Mouse (Mus musculus): Measurements from ENCODE around the gene Gcgr. TPM values are rescaled to one million over a fixed set of nuclear protein-coding genes. Genes with fewer than 3 reads are reported as not detected.
A peak's percentile ranks its signal among the peaks of the same experiment; 100 is the strongest.

Gcgr gene
- total and polyA plus RNA-seq, 3 experiments, result not detected

GRCm38 (mm10) chr11:120493911-120494310 lies 36.6 kb upstream of the Gcgr start:
- Histone ChIP-seq H3K4me1 (ENCODE audit: control insufficient read depth in 1 of 2, insufficient read depth in 2 of 2, low read length in 2 of 2) (peaks cover 0 to 20% of the 10 kb centered on the region in 2 experiments; a peak in 2 of 4 replicates), H3K9me3 (replicated peaks; ENCODE audit: insufficient read depth, low read length) (no peaks in the 10 kb centered on the region), H3K36me3 (ENCODE audit: control insufficient read depth in 1 of 2, insufficient read depth in 2 of 2, low read length in 2 of 2) (peaks cover 0 to 11% of the 10 kb centered on the region in 2 experiments; a peak in 2 of 4 replicates), H3K27ac (ENCODE audit: control insufficient read depth, low read depth, low read length) (no peak overlapping the region), H3K27me3 (ENCODE audit: control insufficient read depth in 1 of 2, insufficient read depth in 2 of 2, low read length in 2 of 2) (no peaks in the 10 kb centered on the region), H3K79me2 (ENCODE audit: control insufficient read depth, insufficient read depth, low read length, poor library complexity) (peaks cover 19% of the 10 kb centered on the region), H3K9ac (ENCODE audit: control insufficient read depth, low read depth, low read length, poor library complexity, severe bottlenecking) (no peak overlapping the region), H3K4me3 (ENCODE audit: control insufficient read depth in 1 of 2, insufficient read depth in 1 of 2, low read depth in 2 of 2, low read length in 2 of 2) (no peak overlapping the region)
- no peak for DNase-seq (ENCODE audit: low read depth, low spot score)
- TF ChIP-seq ETS1 (IDR thresholded peaks at IDR 0.05; ENCODE audit: low read depth, low read length) (no peak), HCFC1 (IDR thresholded peaks at IDR 0.05; ENCODE audit: low read depth, low read length) (no peak), USF2 (IDR thresholded peaks at IDR 0.05; ENCODE audit: borderline replicate concordance in 1 of 2, insufficient read depth in 1 of 2, low read depth in 1 of 2, low read length in 2 of 2) (no peak), MAZ (IDR thresholded peaks at IDR 0.05; ENCODE audit: low read depth, low read length) (no peak), KAT2A (conservative IDR thresholded peaks at IDR 0.05; ENCODE audit: low read depth, low read length) (no peak), CTCF (IDR thresholded peaks at IDR 0.05 in 2 of 3, conservative IDR thresholded peaks at IDR 0.05 in 1 of 3; ENCODE audit: control insufficient read depth in 1 of 3, insufficient read depth in 1 of 3, low read depth in 2 of 3, low read length in 3 of 3, poor library complexity in 1 of 3, severe bottlenecking in 1 of 3) (no peak), POLR2AphosphoS5 (IDR thresholded peaks at IDR 0.05; ENCODE audit: borderline replicate concordance, low read depth, low read length) (no peak), TCF12 (IDR thresholded peaks at IDR 0.05; ENCODE audit: low read depth, low read length) (no peak)

DNA sequence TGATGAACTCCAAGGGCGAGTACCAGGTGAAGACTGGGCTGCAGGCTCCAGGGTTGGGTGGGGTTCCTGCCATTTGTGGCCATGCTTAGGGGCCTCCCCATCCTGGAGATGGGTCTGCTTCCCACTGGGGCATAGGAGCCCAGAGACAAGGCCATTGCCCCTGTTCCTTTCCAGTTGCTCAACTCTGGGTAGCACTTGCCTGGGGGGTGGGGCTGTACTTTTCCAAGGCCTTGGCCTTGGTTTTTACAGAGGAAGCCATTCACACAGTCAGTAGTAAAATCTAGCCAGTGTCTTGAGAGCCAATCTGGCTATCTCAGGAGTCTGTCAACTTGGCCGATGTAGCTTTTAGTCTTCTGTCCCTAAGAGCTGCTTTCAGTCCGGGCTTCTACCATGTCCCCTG lies 33.1 kb upstream of the Gcgr start:
- Histone ChIP-seq H3K4me1 (ENCODE audit: control insufficient read depth in 1 of 2, insufficient read depth in 2 of 2, low read length in 2 of 2) (0 out of 4 replicates have a peak, but pooled peaks cover 0 to 4% of the 10 kb centered on the region in 2 experiments), H3K36me3 (ENCODE audit: control insufficient read depth in 1 of 2, insufficient read depth in 2 of 2, low read length in 2 of 2) (no peaks in the 10 kb centered on the region; a peak in 1 of 4 replicates), H3K27ac (ENCODE audit: control insufficient read depth, low read depth, low read length) (no peak overlapping the region)

DNA sequence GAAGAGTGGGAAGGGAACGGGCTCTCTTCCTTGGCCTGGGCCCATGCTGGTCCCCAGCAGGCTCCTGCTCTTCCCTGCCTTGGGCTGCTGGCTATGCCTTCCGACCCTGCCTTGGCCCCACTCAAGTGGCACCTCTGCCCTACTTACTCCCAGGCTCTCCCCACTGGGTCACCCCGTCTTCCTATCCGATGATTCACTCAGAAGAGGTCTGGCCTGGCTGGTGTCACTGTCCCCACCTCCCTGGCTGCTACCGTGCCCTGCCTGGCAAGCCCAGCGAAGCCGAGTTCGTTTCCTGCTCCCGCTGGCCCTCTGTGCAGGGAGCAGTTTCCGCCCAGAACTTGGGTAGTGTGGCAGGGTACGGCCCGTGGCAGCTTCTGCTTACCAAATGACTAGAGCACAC lies 32.3 kb upstream of the Gcgr start:
- Histone ChIP-seq H3K27ac (ENCODE audit: control insufficient read depth, low read depth, low read length) (no peak overlapping the region), H3K9ac (ENCODE audit: control insufficient read depth, low read depth, low read length, poor library complexity, severe bottlenecking) (no peak overlapping the region), H3K9me3 (replicated peaks; ENCODE audit: insufficient read depth, low read length) (no peaks in the 10 kb centered on the region), H3K4me3 (ENCODE audit: control insufficient read depth in 1 of 2, insufficient read depth in 1 of 2, low read depth in 2 of 2, low read length in 2 of 2) (no peak overlapping the region), H3K79me2 (ENCODE audit: control insufficient read depth, insufficient read depth, low read length, poor library complexity) (peaks cover 3% of the 10 kb centered on the region; the same call in 1 of the 2 replicates), H3K4me1 (ENCODE audit: control insufficient read depth in 1 of 2, insufficient read depth in 2 of 2, low read length in 2 of 2) (no peaks in the 10 kb centered on the region), H3K27me3 (ENCODE audit: control insufficient read depth in 1 of 2, insufficient read depth in 2 of 2, low read length in 2 of 2) (no peaks in the 10 kb centered on the region), H3K36me3 (ENCODE audit: control insufficient read depth in 1 of 2, insufficient read depth in 2 of 2, low read length in 2 of 2) (no peaks in the 10 kb centered on the region)
- DNase-seq (ENCODE audit: low read depth, low spot score), result no peak
- no peak for TF ChIP-seq CHD1 (IDR thresholded peaks at IDR 0.05; ENCODE audit: low read depth, low read length)
- no peak for TF ChIP-seq ZNF384 (IDR thresholded peaks at IDR 0.05; ENCODE audit: low read depth, low read length)
- TF ChIP-seq POLR2AphosphoS2 (IDR thresholded peaks at IDR 0.05; ENCODE audit: low read length), result no peak
- TF ChIP-seq JUND (IDR thresholded peaks at IDR 0.05; ENCODE audit: low read depth, low read length), result no peak
- no peak for TF ChIP-seq SIN3A (IDR thresholded peaks at IDR 0.05; ENCODE audit: low read length)
- no peak for TF ChIP-seq RAD21 (IDR thresholded peaks at IDR 0.05; ENCODE audit: low read depth, low read length)
- no peak for TF ChIP-seq USF2 (IDR thresholded peaks at IDR 0.05; ENCODE audit: borderline replicate concordance in 1 of 2, insufficient read depth in 1 of 2, low read depth in 1 of 2, low read length in 2 of 2)
- TF ChIP-seq UBTF (IDR thresholded peaks at IDR 0.05; ENCODE audit: borderline replicate concordance, insufficient read depth, low read depth, low read length), result no peak
- TF ChIP-seq NRF1 (IDR thresholded peaks at IDR 0.05; ENCODE audit: insufficient read depth, low read depth, low read length, poor library complexity, severe bottlenecking), result no peak
- TF ChIP-seq SMC3 (IDR thresholded peaks at IDR 0.05; ENCODE audit: low read depth, low read length), result no peak
- TF ChIP-seq TCF12 (IDR thresholded peaks at IDR 0.05; ENCODE audit: low read depth, low read length), result no peak
- TF ChIP-seq KAT2A (conservative IDR thresholded peaks at IDR 0.05; ENCODE audit: low read depth, low read length), result no peak

More for the DNA sequence above, 33.1 kb upstream of the Gcgr start:
- Histone ChIP-seq H3K9ac (ENCODE audit: control insufficient read depth, low read depth, low read length, poor library complexity, severe bottlenecking) (no peak overlapping the region), H3K79me2 (ENCODE audit: control insufficient read depth, insufficient read depth, low read length, poor library complexity) (peaks cover 10% of the 10 kb centered on the region), H3K4me3 (ENCODE audit: control insufficient read depth in 1 of 2, insufficient read depth in 1 of 2, low read depth in 2 of 2, low read length in 2 of 2) (no peak overlapping the region), H3K27me3 (ENCODE audit: control insufficient read depth in 1 of 2, insufficient read depth in 2 of 2, low read length in 2 of 2) (no peaks in the 10 kb centered on the region), H3K9me3 (replicated peaks; ENCODE audit: insufficient read depth, low read length) (no peaks in the 10 kb centered on the region)
- DNase-seq (ENCODE audit: low read depth, low spot score), result no peak
- no peak for TF ChIP-seq RCOR1 (IDR thresholded peaks at IDR 0.05; ENCODE audit: low read depth, low read length)
- TF ChIP-seq GABPA (IDR thresholded peaks at IDR 0.05; ENCODE audit: low read depth, low read length), result no peak
- TF ChIP-seq POLR2A (IDR thresholded peaks at IDR 0.05; ENCODE audit: control insufficient read depth in 1 of 2, insufficient read depth in 1 of 2, low read depth in 1 of 2, low read length in 2 of 2, poor library complexity in 1 of 2), result 0 out of 4 replicates have a peak, but pooled peaks of 1 of the 2 experiments have one; percentile 1
- no peak for TF ChIP-seq POLR2AphosphoS5 (IDR thresholded peaks at IDR 0.05; ENCODE audit: borderline replicate concordance, low read depth, low read length)
- no peak for TF ChIP-seq BHLHE40 (IDR thresholded peaks at IDR 0.05; ENCODE audit: borderline replicate concordance, low read depth, low read length)
- no peak for TF ChIP-seq JUND (IDR thresholded peaks at IDR 0.05; ENCODE audit: low read depth, low read length)
- no peak for TF ChIP-seq TAL1 (IDR thresholded peaks at IDR 0.05; ENCODE audit: low read length)

All from MEL (cell line).